Mouse (Mus musculus): ENCODE measurements at regions not wholly inside any gene's neighbourhood (a gene's known extent, or its start where the extent isn't known, plus 50 kb on each side); places are given as distances from the start of the nearest gene placed in this dataset.
A peak's percentile ranks its signal among the peaks of the same experiment; 100 is the strongest.

DNA sequence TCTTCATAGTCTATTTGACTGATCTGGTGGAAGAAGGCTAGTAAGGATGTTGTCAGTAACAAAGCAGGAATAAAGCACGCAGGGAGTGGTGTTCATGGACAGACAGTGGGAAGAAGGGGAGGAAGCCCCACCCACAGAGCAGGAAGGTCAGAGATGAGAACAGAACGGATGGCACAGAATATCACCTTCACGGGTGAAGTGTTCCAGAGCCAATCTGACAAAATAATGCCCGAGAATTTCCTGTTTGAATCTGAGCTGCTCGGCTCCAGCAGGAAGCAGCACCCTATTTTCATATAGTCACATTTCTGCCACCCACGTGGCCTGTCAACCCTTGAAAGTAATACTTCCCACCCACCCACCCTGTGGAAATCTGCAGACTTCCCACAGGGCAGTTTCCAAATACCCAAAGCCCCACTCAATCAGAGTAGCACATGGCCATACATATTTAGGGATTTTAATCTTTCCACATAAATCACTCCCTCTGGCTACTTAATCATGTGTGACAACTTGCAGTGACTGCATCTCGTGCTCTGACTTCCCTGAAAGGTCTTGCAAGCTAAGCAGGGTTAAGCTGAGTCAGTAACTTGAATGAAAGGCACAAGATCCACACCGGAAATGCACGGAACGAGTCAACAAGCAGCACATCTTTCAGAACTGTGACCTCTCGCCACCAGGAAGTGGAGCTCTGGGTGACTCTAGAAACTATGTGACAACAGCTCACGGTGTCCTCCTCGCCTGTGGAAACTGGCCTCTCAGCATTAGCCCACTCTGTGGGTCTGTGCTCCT, 158.0 kb upstream of the Creb1 start:
- WGBS = 83% methylated on average over 13 of the region's 13 CpGs
- Histone ChIP-seq H3K27me3 (replicated peaks; ENCODE audit: control insufficient read depth, insufficient read depth, low read length) (no peaks in the 10 kb centered on the region), H3K4me1 (replicated peaks; ENCODE audit: control insufficient read depth, insufficient read depth, low read length) (no peaks in the 10 kb centered on the region), H3K36me3 (ENCODE audit: control insufficient read depth, insufficient read depth) (no peaks in the 10 kb centered on the region), H3K9ac (replicated peaks; ENCODE audit: low read depth, low read length) (no peak overlapping the region), H3K4me2 (ENCODE audit: low read length) (no peak overlapping the region), H3K4me3 (replicated peaks; ENCODE audit: low read length) (no peak overlapping the region), H3K9me3 (ENCODE audit: control insufficient read depth, low read length) (no peaks in the 10 kb centered on the region), H3K27ac (ENCODE audit: low read length) (no peak overlapping the region)
- no peak for ATAC-seq

DNA sequence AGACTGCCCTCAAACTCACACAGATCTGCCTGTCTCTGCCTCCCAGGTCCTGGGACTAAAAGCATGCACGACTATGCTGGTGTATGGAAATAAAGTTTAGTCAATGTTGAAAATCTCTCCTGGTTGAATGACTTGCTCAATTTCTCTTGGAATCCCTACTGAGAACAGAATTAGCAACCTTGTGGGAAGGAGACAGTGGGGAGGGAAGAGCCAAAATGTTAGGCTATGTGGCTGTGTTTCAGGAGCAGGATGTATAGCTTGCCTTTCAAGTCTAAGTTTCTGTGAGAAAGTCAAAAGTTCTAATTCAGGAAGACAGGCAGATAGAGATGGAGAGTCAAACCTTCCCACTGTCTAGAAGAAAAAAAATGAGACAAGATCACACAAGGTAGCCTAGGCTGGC, 168.3 kb upstream of the Creb1 start:
- Histone ChIP-seq H3K27me3 (replicated peaks; ENCODE audit: control insufficient read depth, insufficient read depth, low read length) (no peaks in the 10 kb centered on the region), H3K4me3 (replicated peaks; ENCODE audit: low read length) (no peak overlapping the region), H3K4me2 (ENCODE audit: low read length) (no peak overlapping the region), H3K9me3 (ENCODE audit: control insufficient read depth, low read length) (no peaks in the 10 kb centered on the region), H3K36me3 (ENCODE audit: control insufficient read depth, insufficient read depth) (no peaks in the 10 kb centered on the region), H3K4me1 (replicated peaks; ENCODE audit: control insufficient read depth, insufficient read depth, low read length) (peaks cover 7% of the 10 kb centered on the region), H3K9ac (replicated peaks; ENCODE audit: low read depth, low read length) (no peak overlapping the region), H3K27ac (ENCODE audit: low read length) (no peak overlapping the region)
- no peak for ATAC-seq
- 78% methylated on average over 1 of the region's 1 CpGs for WGBS

DNA sequence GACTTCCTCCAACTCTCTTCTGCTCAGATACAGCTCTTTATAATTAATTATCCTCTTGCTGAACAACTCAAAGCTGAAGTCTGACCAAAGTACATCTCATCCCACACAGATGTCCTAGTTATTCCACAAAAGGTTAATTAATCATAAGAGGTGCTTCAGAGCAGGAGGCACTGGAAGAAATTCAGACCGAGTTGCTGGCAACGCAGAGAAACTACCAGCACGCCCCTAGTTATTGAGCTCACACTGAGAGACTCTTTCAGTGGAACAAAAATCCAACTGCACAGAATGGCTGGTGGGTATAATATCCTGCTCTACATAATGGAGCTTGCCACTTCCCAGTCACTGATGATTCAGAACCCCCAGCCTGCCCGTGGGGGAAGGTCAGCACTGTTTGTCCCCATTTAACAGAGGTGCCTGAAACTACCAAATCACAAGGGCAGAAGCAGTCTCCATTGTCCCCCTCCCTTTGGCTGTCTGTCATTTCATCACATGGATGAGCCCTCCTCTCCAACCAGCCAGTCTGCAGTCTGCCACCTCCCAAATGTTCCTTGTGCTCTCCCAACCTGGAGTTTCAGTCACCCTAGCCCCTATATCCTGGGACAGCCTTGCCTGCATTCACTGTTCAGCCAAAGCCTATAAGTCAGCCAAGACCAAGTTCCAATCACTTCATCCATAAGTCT, 170.3 kb upstream of the Creb1 start:
- H3K27me3 ChIP-seq (replicated peaks; ENCODE audit: control insufficient read depth, insufficient read depth, low read length) = no peaks in the 10 kb centered on the region
- WGBS = 18% methylated on average over 4 of the region's 4 CpGs
- no peaks in the 10 kb centered on the region for H3K36me3 ChIP-seq (ENCODE audit: control insufficient read depth, insufficient read depth)
- H3K4me2 ChIP-seq (ENCODE audit: low read length) = no peak overlapping the region
- no peak overlapping the region for H3K4me3 ChIP-seq (replicated peaks; ENCODE audit: low read length)
- H3K9ac ChIP-seq (replicated peaks; ENCODE audit: low read depth, low read length) = no peak overlapping the region
- H3K27ac ChIP-seq (ENCODE audit: low read length) = peak overlapping the region; percentile 37; the same call in 1 of the 2 replicates
- peak; percentile 79 for ATAC-seq
- H3K9me3 ChIP-seq (ENCODE audit: control insufficient read depth, low read length) = no peaks in the 10 kb centered on the region
- peaks cover 7% of the 10 kb centered on the region for H3K4me1 ChIP-seq (replicated peaks; ENCODE audit: control insufficient read depth, insufficient read depth, low read length)

DNA sequence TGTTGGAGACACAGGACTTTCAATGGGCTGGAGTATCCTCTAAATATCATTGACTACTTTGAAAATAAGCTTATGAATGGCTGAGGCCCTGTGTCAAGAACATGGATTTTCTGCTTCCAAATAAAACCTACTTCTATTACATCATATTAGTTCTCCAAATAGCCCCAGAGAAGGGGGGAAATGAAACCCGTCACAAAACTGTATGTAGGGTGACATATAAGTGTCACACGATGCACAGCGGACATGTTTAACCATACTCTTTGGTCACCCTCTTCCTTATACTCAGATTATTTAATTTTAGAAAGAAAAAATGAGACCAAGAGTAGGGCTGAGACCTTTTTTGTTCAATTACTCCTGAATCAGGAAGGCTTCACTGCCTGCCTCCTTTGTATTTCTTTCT, 189.2 kb upstream of the Creb1 start:
- H3K4me3 ChIP-seq (replicated peaks; ENCODE audit: low read length) = no peak overlapping the region
- H3K9ac ChIP-seq (replicated peaks; ENCODE audit: low read depth, low read length) = no peak overlapping the region
- no peak overlapping the region for H3K27ac ChIP-seq (ENCODE audit: low read length)
- 73% methylated on average over 3 of the region's 3 CpGs for WGBS
- no peaks in the 10 kb centered on the region for H3K9me3 ChIP-seq (ENCODE audit: control insufficient read depth, low read length)
- no peak overlapping the region for H3K4me2 ChIP-seq (ENCODE audit: low read length)
- H3K36me3 ChIP-seq (ENCODE audit: control insufficient read depth, insufficient read depth) = no peaks in the 10 kb centered on the region
- H3K27me3 ChIP-seq (replicated peaks; ENCODE audit: control insufficient read depth, insufficient read depth, low read length) = no peaks in the 10 kb centered on the region
- H3K4me1 ChIP-seq (replicated peaks; ENCODE audit: control insufficient read depth, insufficient read depth, low read length) = peaks cover 2% of the 10 kb centered on the region; the same call in 1 of the 2 replicates
- no peak for ATAC-seq

DNA sequence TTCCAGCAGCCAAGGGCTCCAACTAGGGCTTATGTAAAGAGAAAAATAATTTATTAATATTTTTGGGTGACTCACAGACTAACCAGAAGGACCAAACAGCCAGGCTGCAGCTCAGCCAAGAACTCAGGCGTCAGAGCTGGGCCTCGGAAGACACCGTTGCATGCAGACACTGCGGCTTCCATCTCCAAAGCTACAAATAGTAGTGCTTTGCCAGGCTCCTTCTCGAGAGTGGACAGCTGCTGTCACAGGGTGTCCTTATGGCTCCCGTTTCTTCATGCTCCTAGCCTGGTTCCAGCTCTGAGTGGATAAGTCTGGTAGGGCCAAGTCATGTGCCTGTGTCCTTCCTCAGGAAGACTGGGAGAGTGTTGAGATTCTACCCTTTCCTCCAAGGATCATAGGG, 190.8 kb upstream of the Creb1 start:
- no peaks in the 10 kb centered on the region for H3K27me3 ChIP-seq (replicated peaks; ENCODE audit: control insufficient read depth, insufficient read depth, low read length)
- H3K4me3 ChIP-seq (replicated peaks; ENCODE audit: low read length) = no peak overlapping the region
- no peak overlapping the region for H3K4me2 ChIP-seq (ENCODE audit: low read length)
- no peak overlapping the region for H3K27ac ChIP-seq (ENCODE audit: low read length)
- H3K4me1 ChIP-seq (replicated peaks; ENCODE audit: control insufficient read depth, insufficient read depth, low read length) = peaks cover 6% of the 10 kb centered on the region; the same call in 1 of the 2 replicates
- WGBS = 83% methylated on average over 6 of the region's 6 CpGs
- no peak overlapping the region for H3K9ac ChIP-seq (replicated peaks; ENCODE audit: low read depth, low read length)
- H3K36me3 ChIP-seq (ENCODE audit: control insufficient read depth, insufficient read depth) = no peaks in the 10 kb centered on the region
- ATAC-seq = 0 out of 2 replicates have a peak, but pooled peaks have one; percentile 28
- no peaks in the 10 kb centered on the region for H3K9me3 ChIP-seq (ENCODE audit: control insufficient read depth, low read length)

DNA sequence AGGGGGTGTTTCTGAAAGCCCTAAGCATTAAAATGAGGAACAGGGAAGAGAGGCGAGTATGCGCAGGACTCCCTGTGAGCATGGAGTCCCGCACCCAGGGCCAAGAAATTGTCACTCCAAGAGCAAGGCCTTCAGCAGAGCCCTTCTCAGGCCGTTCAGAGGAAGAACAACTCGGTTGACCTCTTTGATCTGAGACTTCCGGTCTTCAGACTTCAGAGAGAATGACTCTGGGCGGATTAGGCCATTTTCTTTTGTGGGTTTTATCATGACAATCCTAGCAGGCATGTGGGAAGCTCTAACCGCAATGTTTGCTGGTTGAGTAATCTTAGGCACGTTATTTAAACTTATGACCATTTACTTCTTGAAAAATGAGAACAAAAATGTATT, 193.9 kb upstream of the Creb1 start:
- ATAC-seq = no peak
- Histone ChIP-seq H3K4me3 (replicated peaks; ENCODE audit: low read length) (no peak overlapping the region), H3K27me3 (replicated peaks; ENCODE audit: control insufficient read depth, insufficient read depth, low read length) (no peaks in the 10 kb centered on the region), H3K4me1 (replicated peaks; ENCODE audit: control insufficient read depth, insufficient read depth, low read length) (peaks cover 6% of the 10 kb centered on the region; the same call in 1 of the 2 replicates), H3K9me3 (ENCODE audit: control insufficient read depth, low read length) (no peaks in the 10 kb centered on the region), H3K4me2 (ENCODE audit: low read length) (peak overlapping the region; percentile 37; the same call in 1 of the 2 replicates), H3K36me3 (ENCODE audit: control insufficient read depth, insufficient read depth) (no peaks in the 10 kb centered on the region), H3K9ac (replicated peaks; ENCODE audit: low read depth, low read length) (no peak overlapping the region), H3K27ac (ENCODE audit: low read length) (no peak overlapping the region)
- 30% methylated on average over 9 of the region's 9 CpGs for WGBS

DNA sequence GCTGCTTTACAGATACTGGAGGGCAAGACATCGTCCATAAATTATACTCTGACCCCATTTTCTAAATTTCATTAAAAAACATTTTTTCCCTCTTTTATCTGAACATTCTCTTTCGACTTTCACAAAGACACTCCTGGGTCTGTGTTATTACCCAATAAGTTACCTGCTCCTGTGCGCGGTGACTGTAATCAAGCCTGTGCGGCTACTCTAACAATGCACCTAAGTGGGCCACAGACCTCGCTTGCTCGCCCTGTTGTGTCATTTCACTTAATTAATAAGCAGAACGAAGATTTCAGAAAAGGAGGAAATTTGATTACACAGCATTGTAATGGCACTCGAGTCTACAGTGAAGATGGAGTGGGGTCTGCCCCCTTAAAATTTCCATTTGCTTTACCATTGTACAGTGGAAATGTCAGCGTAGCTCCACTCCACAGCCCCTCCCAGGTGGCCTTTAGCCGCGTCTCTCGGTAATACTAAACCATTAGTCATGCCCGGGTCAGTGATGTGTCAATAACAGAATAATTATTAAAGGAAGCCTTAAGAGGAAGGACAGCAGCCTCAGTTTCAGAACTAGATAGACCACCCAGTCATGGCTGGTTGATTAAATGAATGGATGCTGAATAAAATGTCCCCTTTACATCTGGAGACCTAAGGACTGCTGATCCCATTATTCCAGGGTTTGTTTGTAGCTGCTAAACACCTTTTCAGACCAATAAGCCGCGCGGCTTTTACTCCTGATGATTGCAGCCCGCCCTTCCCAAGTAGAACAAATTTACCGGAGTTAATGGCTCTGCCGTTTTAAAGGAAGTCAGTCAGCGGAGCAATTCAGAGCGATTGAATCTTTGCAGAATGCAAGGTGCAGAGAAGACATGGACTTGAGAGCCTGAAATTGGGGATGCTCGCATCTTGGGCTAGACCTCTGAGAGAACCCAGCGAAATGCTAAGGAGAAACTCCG, 194.5 kb upstream of the Creb1 start:
- H3K4me2 ChIP-seq (ENCODE audit: low read length) = peak overlapping the region; percentile 37
- WGBS = 34% methylated on average over 25 of the region's 25 CpGs
- ATAC-seq = no peak
- H3K36me3 ChIP-seq (ENCODE audit: control insufficient read depth, insufficient read depth) = no peaks in the 10 kb centered on the region
- H3K27me3 ChIP-seq (replicated peaks; ENCODE audit: control insufficient read depth, insufficient read depth, low read length) = no peaks in the 10 kb centered on the region
- H3K4me3 ChIP-seq (replicated peaks; ENCODE audit: low read length) = no peak overlapping the region
- H3K27ac ChIP-seq (ENCODE audit: low read length) = no peak overlapping the region
- H3K9ac ChIP-seq (replicated peaks; ENCODE audit: low read depth, low read length) = no peak overlapping the region
- no peaks in the 10 kb centered on the region for H3K9me3 ChIP-seq (ENCODE audit: control insufficient read depth, low read length)
- H3K4me1 ChIP-seq (replicated peaks; ENCODE audit: control insufficient read depth, insufficient read depth, low read length) = peaks cover 6% of the 10 kb centered on the region; the same call in 1 of the 2 replicates

DNA sequence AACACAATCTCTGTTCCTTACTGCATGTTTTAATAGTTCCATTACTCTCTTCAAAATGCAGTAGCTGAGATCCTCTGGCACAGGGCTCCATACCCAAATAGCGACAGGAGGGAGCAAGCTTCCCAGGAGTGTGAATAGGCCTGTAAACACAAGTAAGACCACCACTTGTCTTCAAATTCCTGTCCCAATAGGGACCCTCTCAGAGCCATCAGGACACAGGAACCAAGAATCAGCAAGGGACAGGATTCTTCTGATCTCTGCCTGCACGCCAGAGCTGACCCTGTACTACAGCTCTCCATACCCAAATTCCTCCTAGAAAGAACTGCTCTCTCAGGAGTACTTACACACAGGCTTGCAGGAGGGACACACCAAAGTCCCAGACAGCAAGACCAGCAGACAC, 200.9 kb upstream of the Creb1 start:
- no peak overlapping the region for H3K27ac ChIP-seq (ENCODE audit: low read length)
- no peak for ATAC-seq
- peaks cover 4% of the 10 kb centered on the region; the same call in 1 of the 2 replicates for H3K4me1 ChIP-seq (replicated peaks; ENCODE audit: control insufficient read depth, insufficient read depth, low read length)
- 46% methylated on average over 2 of the region's 2 CpGs for WGBS
- no peaks in the 10 kb centered on the region for H3K9me3 ChIP-seq (ENCODE audit: control insufficient read depth, low read length)
- no peak overlapping the region for H3K4me3 ChIP-seq (replicated peaks; ENCODE audit: low read length)
- H3K4me2 ChIP-seq (ENCODE audit: low read length) = no peak overlapping the region
- no peaks in the 10 kb centered on the region for H3K27me3 ChIP-seq (replicated peaks; ENCODE audit: control insufficient read depth, insufficient read depth, low read length)
- no peak overlapping the region for H3K9ac ChIP-seq (replicated peaks; ENCODE audit: low read depth, low read length)
- H3K36me3 ChIP-seq (ENCODE audit: control insufficient read depth, insufficient read depth) = no peaks in the 10 kb centered on the region

DNA sequence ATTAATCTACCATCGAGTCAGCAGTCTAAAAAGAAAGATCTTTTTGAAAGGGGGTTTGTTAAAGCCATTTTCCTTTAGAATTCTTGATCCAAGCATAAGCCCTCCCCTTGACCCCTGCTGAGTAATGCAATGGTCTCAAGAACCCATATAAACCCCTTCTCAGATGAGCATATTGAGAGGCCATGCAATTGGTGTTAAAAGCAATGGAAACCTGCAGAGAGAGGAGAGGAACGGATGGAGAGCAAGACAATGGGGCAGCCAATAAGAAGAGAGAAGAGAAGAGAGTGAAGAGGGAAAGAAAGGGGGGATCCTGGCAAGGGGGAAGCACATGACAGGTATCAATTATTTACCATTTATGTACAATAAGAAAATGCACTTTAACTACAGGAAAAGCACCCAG, 201.7 kb upstream of the Creb1 start:
- H3K36me3 ChIP-seq (ENCODE audit: control insufficient read depth, insufficient read depth) = no peaks in the 10 kb centered on the region
- H3K4me3 ChIP-seq (replicated peaks; ENCODE audit: low read length) = no peak overlapping the region
- H3K4me2 ChIP-seq (ENCODE audit: low read length) = no peak overlapping the region
- H3K9me3 ChIP-seq (ENCODE audit: control insufficient read depth, low read length) = no peaks in the 10 kb centered on the region
- no peaks in the 10 kb centered on the region for H3K27me3 ChIP-seq (replicated peaks; ENCODE audit: control insufficient read depth, insufficient read depth, low read length)
- H3K4me1 ChIP-seq (replicated peaks; ENCODE audit: control insufficient read depth, insufficient read depth, low read length) = peaks cover 4% of the 10 kb centered on the region; the same call in 1 of the 2 replicates
- H3K27ac ChIP-seq (ENCODE audit: low read length) = no peak overlapping the region
- WGBS = 6% methylated on average over 2 of the region's 2 CpGs
- no peak overlapping the region for H3K9ac ChIP-seq (replicated peaks; ENCODE audit: low read depth, low read length)
- ATAC-seq = peak; percentile 49; the same call in 1 of the 2 replicates

Measured in forebrain, embryonic 16.5 days (tissue).